Mouse (Mus musculus) liver, postnatal 0 days (tissue): ENCODE measurements around the gene Cspg4. TPM values are rescaled to one million over a fixed set of nuclear protein-coding genes. Genes with fewer than 3 reads are reported as not detected.

Experiments
- ATAC-seq: fragments of 200-750 bp; cut with Nextera tagmentation; 2 replicates; pipeline ENCODE4 v1.8.0; 2017; ENCODE audit warnings: mild to moderate bottlenecking, moderate library complexity
- DNase-seq: peaks from one replicate; pipeline ENCODE4 v3.0.0-alpha.2; 2016
- H3K27ac ChIP-seq: fragments of 300-500 bp; sonication (generic); 2 replicates; pipeline ENCODE4 v1.5.1; 2014; ENCODE audit warnings: antibody characterized with exemption, moderate library complexity, mild to moderate bottlenecking, low read depth
- H3K27me3 ChIP-seq: fragments of 300-500 bp; sonication (generic); 2 replicates; pipeline ENCODE4 v1.6.1; 2014; ENCODE audit warnings: low read length, control low read depth, mixed read lengths; ENCODE audit not compliant: insufficient read depth
- H3K36me3 ChIP-seq: fragments of 300-500 bp; sonication (generic); replicated peaks from 2 replicates; pipeline ENCODE4 v1.6.1; 2014; ENCODE audit warnings: mild to moderate bottlenecking, control low read depth, low read length, moderate library complexity, mixed read lengths; ENCODE audit not compliant: insufficient read depth
- H3K4me1 ChIP-seq: fragments of 300-500 bp; sonication (generic); 2 replicates; pipeline ENCODE4 v1.6.1; 2014; ENCODE audit warnings: antibody characterized with exemption, mild to moderate bottlenecking, control low read depth; ENCODE audit not compliant: insufficient read depth
- H3K4me2 ChIP-seq: fragments of 300-500 bp; sonication (generic); 2 replicates; pipeline ENCODE4 v1.6.1; 2014; ENCODE audit warnings: low read depth, mild to moderate bottlenecking, low read length, moderate library complexity, mixed read lengths
- H3K4me3 ChIP-seq: fragments of 300-500 bp; sonication (generic); 2 replicates; pipeline ENCODE4 v1.5.1; 2014; ENCODE audit warnings: low read depth, low read length
- H3K9ac ChIP-seq: fragments of 300-500 bp; sonication (generic); replicated peaks from 2 replicates; pipeline ENCODE4 v1.6.1; 2014; ENCODE audit warnings: mild to moderate bottlenecking, moderate library complexity
- H3K9me3 ChIP-seq: fragments of 300-500 bp; sonication (generic); 2 replicates; pipeline ENCODE4 v1.6.1; 2016; ENCODE audit warnings: mild to moderate bottlenecking, control low read depth, low read length, mixed read lengths
- CTCF ChIP-seq: sonication (generic); IDR thresholded peaks from 2 replicates; pipeline ENCODE4 v1.5.1; 2016; ENCODE audit warnings: antibody characterized with exemption, low read depth
- EP300 ChIP-seq: IDR thresholded peaks from 2 replicates; pipeline ENCODE4 v1.6.1; 2016; ENCODE audit warnings: antibody characterized with exemption, low read depth, mild to moderate bottlenecking
- WGBS: fragments of 180-500 bp; shearing (Covaris S2); extraction: QIAGEN DNeasy Blood & Tissue Kit; methylation state at CpG from one replicate; pipeline ENCODE4 v1.1.7; 2014; ENCODE audit not compliant: insufficient replicate concordance; 5-methylcytosine and 5-hydroxymethylcytosine counted together
- polyA plus RNA-seq: library from polyadenylated mRNA; unstranded; fragments of >200 nt; fragmentation: Nextera tagmentation; extraction: Ambion mirVana; gene quantifications from 2 replicates; pipeline ENCODE4 v1.2.1, GENCODE M21; 2015

Cspg4 gene
- polyA plus RNA-seq, 1 experiment from 2014 or later, result 0.13 TPM

DNA sequence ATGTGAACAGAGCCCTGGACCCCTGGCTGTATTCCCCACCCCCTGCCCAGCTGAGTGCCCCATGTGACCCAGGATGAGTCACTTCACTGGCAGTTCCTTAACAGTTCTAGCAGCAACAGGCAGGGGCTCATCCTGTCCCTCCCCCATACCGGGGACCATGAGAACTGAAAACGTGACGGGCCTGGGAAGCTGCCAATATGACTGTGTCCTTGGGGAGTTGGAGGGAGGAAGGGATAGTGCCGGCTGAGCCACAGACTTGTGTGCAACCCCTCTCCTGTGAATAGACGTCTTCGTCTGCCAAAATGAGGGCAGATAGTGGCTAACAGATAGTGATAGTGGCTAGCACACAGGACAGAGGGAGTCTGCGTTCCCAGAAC lies 59.8 kb downstream of the Cspg4 start:
- peak overlapping the region; percentile 28 for H3K4me3 ChIP-seq
- peak overlapping the region; percentile 81 for H3K27ac ChIP-seq
- TF ChIP-seq CTCF, result no peak
- peak; percentile 68 for TF ChIP-seq EP300
- H3K4me2 ChIP-seq, result peak overlapping the region; percentile 83
- DNase-seq (peak; percentile 80), ATAC-seq (peak; percentile 73)
- WGBS, result 21% methylated on average over 7 of the region's 7 CpGs
- H3K4me1 ChIP-seq, result peaks cover 31% of the 10 kb centered on the region
- H3K27me3 ChIP-seq, result no peaks in the 10 kb centered on the region
- H3K9ac ChIP-seq, result peak overlapping the region; percentile 62
- peaks cover 4% of the 10 kb centered on the region; the same call in 1 of the 2 replicates for H3K9me3 ChIP-seq
- 0 out of 2 replicates have a peak, but pooled peaks cover 2% of the 10 kb centered on the region for H3K36me3 ChIP-seq

GRCm38 (mm10) chr9:56925291-56926024 lies 60.6 kb downstream of the Cspg4 start:
- Histone ChIP-seq H3K9me3 (peaks cover 4% of the 10 kb centered on the region; the same call in 1 of the 2 replicates), H3K27ac (peak overlapping the region; percentile 81; the same call in 1 of the 2 replicates), H3K9ac (peak overlapping the region; percentile 62; the same call in 1 of the 2 replicates), H3K36me3 (no peaks in the 10 kb centered on the region), H3K4me2 (peak overlapping the region; percentile 83), H3K4me3 (no peak overlapping the region), H3K27me3 (no peaks in the 10 kb centered on the region), H3K4me1 (peaks cover 31% of the 10 kb centered on the region)
- 81% methylated on average over 26 of the region's 26 CpGs for WGBS
- no peak for ATAC-seq
- TF ChIP-seq EP300 (no peak), CTCF (no peak)
- no peak for DNase-seq

DNA sequence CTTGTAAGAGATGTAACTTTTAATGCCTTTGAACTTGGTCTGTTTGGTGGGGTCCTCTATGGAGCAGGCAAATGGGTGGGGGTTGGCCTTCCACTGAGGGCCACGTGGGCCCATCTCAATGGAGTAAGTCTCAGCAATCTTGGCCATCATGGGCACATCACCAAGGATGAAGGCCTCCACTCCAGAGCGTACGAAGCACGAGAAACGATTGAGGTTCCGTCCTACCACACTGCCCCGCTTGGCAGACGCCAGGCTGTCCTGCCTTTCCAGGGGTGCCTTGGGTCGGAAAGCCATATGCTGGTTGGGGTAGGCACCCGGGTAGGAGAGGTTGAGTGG lies 61.2 kb downstream of the Cspg4 start:
- no peaks in the 10 kb centered on the region for H3K27me3 ChIP-seq
- H3K36me3 ChIP-seq, result no peaks in the 10 kb centered on the region
- H3K27ac ChIP-seq, result no peak overlapping the region; the same call in 1 of the 2 replicates
- 87% methylated on average over 10 of the region's 10 CpGs for WGBS
- no peak overlapping the region; the same call in 1 of the 2 replicates for H3K9ac ChIP-seq
- TF ChIP-seq CTCF, result no peak
- TF ChIP-seq EP300, result no peak
- no peak for DNase-seq
- no peak overlapping the region for H3K4me3 ChIP-seq
- H3K4me2 ChIP-seq, result peak overlapping the region; percentile 83; the same call in 1 of the 2 replicates
- peaks cover 4% of the 10 kb centered on the region; the same call in 1 of the 2 replicates for H3K9me3 ChIP-seq
- no peak for ATAC-seq
- peaks cover 31% of the 10 kb centered on the region for H3K4me1 ChIP-seq

- H3K4me3 ChIP-seq, result peak overlapping the region; percentile 64; the same call in 1 of the 2 replicates
- H3K27me3 ChIP-seq, result no peaks in the 10 kb centered on the region
- WGBS, result 63% methylated on average over 10 of the region's 10 CpGs
- no peak for ATAC-seq
- peaks cover 4% of the 10 kb centered on the region; the same call in 1 of the 2 replicates for H3K9me3 ChIP-seq
- H3K4me1 ChIP-seq, result peaks cover 31% of the 10 kb centered on the region
- no peak overlapping the region; the same call in 1 of the 2 replicates for H3K9ac ChIP-seq
- DNase-seq, result no peak
- TF ChIP-seq EP300, result no peak
- TF ChIP-seq CTCF, result no peak
- peak overlapping the region; percentile 83 for H3K4me2 ChIP-seq
- peak overlapping the region; percentile 89 for H3K27ac ChIP-seq
- H3K36me3 ChIP-seq, result no peaks in the 10 kb centered on the region
Observed at GRCm38 (mm10) chr9:56926387-56926786, 61.6 kb downstream of the Cspg4 start.

DNA sequence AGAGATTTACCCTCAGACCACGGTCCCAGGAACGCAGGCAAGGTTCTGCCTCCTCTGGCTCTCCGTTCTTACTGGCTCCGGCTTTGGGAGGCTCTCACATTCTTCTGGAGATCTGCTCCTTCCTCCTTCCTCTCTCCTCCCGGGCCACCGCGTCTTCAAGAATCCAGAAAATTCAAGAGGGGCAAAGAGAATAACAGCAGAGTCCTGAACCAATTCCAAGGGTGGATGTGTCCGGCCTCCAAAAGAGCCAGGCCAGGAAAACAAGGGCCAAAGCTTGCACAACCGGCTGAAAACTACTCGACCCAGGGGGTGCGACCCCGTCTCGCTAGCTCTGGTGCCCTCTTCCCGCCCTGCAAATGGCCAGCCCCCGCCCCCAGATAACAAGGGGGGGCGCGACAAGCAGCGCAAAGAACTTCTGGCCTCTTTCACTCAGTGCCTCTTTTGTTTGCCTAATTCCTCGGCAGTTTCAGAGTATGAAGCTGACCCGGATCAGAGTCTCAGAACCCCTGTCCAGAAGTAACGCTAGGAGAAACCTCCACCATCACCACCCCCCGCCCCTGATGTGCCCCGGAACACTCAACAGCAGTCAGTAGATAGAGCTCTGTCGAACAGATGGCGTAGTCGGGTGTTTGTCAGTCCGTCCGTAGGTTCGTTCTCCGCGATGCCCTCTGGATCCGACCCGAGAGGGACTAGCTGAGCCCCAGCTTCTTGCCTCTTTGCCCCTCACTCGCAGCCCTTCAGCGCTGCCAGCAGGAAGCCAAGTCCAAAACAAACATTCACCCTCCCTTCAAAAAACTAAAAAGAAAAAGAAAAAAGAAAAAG lies 62.6 kb downstream of the Cspg4 start:
- no peaks in the 10 kb centered on the region for H3K9me3 ChIP-seq
- ATAC-seq, result peak; percentile 9; the same call in 1 of the 2 replicates
- H3K4me3 ChIP-seq, result peak overlapping the region; percentile 64
- H3K27ac ChIP-seq, result peak overlapping the region; percentile 89
- peak overlapping the region; percentile 80 for H3K9ac ChIP-seq
- TF ChIP-seq EP300 (no peak), CTCF (no peak)
- WGBS, result 3% methylated on average over 35 of the region's 35 CpGs
- peaks cover 31% of the 10 kb centered on the region for H3K4me1 ChIP-seq
- peak; percentile 50 for DNase-seq
- no peaks in the 10 kb centered on the region for H3K36me3 ChIP-seq
- peak overlapping the region; percentile 83 for H3K4me2 ChIP-seq
- H3K27me3 ChIP-seq, result no peaks in the 10 kb centered on the region
